Mouse (Mus musculus) megakaryocyte-erythroid progenitor cell, adult 5 weeks (primary cell): Measurements from ENCODE around the gene Spag5. TPM values are rescaled to one million over a fixed set of nuclear protein-coding genes. Genes with fewer than 3 reads are reported as not detected.

Experiments
- polyA plus RNA-seq: library from polyadenylated mRNA; stranded (reverse); fragments of >175 nt; gene quantifications from 2 replicates; pipeline ENCODE4 v1.2.3, GENCODE M21; 2012

Gene Spag5
- 66.8 and 68.5 TPM in 2 replicates for polyA plus RNA-seq

DNA sequence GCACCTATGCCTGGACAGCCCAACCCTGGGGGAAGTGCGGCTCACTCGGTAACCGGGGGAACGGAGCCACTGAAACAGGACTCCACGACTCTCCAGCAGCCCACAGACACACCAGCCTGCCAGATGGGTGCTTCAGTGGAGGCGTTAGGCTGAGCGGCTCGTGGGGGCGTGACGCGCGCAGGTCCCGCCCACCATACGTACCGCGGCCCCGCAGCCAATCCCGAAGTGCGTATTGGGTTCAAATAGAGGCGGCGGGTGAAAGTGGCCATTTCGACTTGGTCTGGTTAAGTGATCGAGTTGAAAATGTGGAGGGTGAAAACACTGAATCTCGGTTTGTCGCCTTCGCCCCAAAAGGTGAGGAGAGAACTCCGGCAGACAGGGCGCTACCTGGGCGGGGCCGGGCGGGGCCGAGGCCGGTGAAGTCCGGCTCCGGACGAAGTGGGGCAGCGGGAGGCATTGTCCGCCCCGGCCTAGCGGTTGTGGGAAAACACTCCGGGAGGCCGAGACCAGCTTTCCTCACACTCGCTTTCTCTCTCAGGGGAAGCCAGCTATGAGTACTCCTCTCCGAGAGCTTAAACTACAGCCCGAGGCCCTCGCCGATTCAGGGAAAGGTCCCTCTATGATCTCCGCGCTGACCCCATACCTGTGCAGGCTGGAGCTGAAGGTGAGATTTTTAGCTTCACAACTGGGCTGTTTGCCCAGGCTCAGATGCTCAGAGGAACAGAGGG is at the start of gene Spag5:
Spag5 (plus strand) TSS at position 173 of the 728 bp plus-strand sequence.

DNA sequence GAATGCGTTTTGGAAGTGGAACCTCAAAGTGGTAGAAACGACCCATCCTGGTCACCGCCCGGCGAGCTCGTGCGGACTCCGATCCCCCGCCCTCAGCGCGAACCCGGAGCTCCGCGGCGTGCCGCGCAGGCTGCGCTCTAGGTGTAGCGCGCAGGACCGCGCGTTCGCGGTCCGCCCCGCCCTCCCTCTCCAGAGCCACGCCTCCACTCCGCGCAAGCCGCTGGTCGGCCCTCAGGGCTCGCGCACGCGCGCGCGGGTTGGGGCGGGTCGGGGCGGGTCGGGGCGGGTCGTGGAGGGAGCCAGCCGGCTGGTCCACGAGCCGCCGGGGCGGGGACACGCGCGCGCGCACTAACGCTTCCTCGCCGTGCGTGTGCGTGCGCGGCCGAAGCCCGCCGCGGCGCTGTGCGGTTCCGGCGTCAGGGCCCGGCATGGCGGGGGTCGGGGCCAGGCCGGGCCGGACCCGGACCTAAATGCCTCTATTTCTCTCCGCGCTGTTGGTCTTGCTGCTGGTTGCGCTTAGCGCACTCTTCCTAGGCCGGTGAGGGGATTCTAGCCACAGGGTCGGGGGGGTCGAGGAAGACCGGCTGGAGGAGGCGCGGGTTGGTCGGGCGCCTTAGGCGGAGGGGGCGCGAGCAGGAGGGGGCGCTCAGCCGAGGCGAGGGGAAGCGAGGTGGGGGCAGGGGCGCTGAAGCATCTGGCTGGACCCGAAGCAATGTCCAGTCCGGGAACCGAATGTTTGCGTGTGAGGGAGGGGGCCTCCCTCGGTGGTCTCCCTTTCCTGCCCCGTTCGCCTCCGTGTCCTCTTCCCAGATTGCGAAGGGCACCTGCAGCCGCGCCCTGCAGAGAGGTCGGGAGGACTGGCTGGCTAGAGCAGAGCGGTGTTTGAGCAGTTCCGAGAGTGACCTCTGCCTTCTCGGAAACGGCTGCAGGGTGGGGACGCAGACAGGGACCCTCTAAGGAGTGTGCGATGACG is 39.7 kb upstream of the Spag5 start, which contains the start of gene 2610507B11Rik:
2610507B11Rik (plus strand) TSS at position 373 of the 973 bp plus-strand sequence.

DNA sequence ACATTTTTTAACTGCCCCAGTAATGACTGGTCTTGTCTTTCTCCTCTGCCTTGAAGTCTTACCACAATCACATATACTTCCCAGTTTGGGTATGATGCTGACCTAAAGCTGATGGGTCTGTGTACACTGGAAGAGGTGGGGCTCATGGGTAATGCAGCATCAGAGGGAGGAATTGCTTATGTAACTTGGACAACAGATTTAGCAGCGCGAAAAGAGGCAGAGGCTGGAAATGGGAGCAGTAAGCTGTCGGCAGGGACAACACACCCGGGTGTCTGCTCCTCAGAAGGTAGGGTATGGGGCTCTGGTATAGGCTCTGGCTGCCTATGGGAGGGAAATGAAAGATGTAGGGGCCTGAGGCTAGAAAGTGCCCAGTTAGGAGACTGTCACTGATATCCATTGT is 10.7 kb upstream of the Spag5 start, which contains the start of gene BC030499:
BC030499 (plus strand) TSS at position 188 of the 400 bp plus-strand sequence.

DNA sequence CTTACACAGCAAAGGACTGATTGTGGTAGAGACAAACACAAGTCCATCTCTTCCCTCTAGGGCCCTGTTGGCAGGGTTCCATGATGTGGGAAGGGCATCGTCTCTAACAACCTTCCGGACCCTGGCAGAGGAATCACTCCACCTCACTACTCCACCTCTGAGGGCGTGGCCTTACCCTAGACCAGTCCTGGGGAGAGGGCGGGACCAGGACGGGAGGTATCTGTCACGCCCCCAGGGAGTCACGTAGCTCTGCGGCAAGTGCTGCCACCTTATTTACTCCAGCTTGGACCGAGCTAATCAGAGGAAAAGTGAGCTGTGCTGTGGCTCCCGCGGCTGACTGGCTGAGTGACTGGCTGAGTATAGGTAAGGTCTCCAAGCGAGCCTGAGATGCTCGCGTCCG is 21.5 kb downstream of the Spag5 start, which contains the start of gene Aldoc:
Aldoc (plus strand) TSS at position 109 of the 400 bp plus-strand sequence.

DNA sequence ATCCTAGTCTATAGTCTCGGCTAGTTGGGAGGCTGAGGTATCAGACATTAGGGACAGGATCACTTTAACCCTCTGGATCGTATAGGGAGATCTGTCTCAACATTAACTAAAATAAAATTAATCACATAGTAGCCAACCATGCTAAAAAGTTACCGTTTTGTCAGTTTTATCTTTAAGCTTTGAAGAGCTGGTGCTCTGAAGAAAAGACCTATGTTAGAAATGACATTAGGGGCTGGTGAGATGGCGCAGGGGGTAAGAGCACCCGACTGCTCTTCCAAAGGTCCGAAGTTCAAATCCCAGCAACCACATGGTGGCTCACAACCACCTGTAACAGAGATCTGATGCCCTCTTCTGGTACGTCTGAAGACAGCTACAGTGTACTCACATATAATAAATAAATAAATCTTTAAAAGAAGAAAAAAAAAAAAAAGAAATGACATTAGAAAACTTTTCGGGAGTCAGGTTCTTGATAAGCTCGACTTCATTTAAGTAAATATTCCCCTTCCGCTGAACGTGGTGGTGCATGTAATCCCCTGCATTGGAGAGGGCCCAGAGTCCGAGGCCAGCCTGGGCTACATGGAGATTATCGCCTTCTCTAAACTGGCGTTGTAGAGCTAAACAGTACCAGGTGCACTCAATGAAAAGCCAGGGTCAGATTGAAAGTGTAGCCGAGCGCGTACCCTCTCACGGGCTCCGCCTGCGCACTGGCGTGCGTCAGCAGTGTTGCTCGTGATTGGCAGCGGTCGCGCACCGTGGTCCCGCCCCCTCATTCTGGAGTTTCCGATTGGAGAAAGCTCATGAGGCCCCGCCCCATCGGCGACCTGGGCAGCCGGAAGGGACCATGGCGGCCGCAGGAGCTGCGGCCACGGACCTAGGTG is 26.5 kb downstream of the Spag5 start, which contains the start of gene Pigs:
Pigs (plus strand) TSS at position 782 of the 878 bp plus-strand sequence.

DNA sequence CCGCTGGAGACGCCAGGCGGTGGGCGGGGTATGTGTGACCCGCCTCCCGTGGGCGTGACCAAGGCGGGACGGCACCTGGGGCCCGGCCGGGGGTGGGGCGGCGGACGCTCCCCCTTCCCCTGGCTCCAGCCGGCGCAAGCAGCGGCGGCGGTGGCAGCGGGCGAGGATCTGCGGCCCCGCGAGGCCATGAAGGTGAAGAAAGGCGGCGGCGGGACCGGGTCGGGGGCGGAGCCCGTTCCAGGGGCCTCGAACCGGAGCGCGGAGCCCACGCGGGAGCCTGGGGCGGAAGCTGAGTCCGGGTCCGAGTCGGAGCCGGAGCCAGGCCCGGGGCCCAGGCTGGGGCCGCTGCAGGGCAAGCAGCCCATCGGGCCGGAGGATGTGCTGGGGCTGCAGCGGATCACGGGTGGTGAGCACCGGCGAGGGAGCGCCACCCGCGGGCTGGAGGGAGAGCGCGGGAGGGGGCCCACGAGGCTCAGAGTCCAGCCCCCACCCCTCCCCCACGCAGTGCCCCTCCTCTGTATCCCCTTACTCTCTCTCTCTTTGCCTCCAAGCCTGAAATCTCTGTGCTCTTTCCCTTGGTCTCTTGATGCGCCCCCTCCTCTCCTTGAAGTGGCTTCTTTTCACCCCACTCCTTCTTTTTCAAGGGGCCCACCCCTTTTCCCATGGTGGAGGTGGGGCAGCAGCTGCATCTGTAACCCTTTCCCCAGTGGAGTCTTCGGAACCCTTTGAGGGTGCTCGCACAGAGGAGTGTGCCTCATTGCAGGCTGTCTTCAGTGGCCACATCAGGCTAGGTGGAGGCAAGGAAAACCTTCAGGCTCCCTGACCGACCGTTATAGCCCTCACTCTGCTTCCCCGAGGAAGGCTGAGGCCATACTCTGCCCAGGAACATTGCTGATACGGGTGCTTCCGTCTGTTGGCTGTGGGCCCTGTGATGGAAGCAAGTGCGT is 42.3 kb downstream of the Spag5 start, which contains the start of gene Unc119:
Unc119 (plus strand) TSS at position 102 of the 947 bp plus-strand sequence.

Other genes with a start within 250 kb of the Spag5 start
- gene Eral1, start 221.1 kb upstream of the Spag5 start, polyA plus RNA-seq: 3.4 TPM in 2 replicates
- gene Fam222b, start 206.9 kb upstream of the Spag5 start, polyA plus RNA-seq: 24.6 and 33.3 TPM in 2 replicates
- 29.8 and 41.4 TPM in 2 replicates for gene Traf4, start 135.9 kb upstream of the Spag5 start, polyA plus RNA-seq
- 3.1 and 4.3 TPM in 2 replicates for gene Nek8, start 124.9 kb upstream of the Spag5 start, polyA plus RNA-seq
- gene Tlcd1, start 124.8 kb upstream of the Spag5 start, polyA plus RNA-seq: 34.7 and 38.4 TPM in 2 replicates
- 1,982 and 2,223 TPM in 2 replicates for gene Rpl23a, start 117.9 kb upstream of the Spag5 start, polyA plus RNA-seq
- 3.0 and 4.5 TPM in 2 replicates for gene Rab34, start 113.1 kb upstream of the Spag5 start, polyA plus RNA-seq
- 0.18 and 0.67 TPM in 2 replicates for gene Proca1, start 108.1 kb upstream of the Spag5 start, polyA plus RNA-seq
- gene Sdf2, start 55.8 kb upstream of the Spag5 start, polyA plus RNA-seq: 9.6 and 11.2 TPM in 2 replicates
- gene Supt6, start 55.5 kb upstream of the Spag5 start, polyA plus RNA-seq: 82.2 and 96.4 TPM in 2 replicates
- 88.7 and 97.6 TPM in 2 replicates for gene 2610507B11Rik, start 39.8 kb upstream of the Spag5 start, polyA plus RNA-seq
- gene BC030499, start 10.7 kb upstream of the Spag5 start, polyA plus RNA-seq: not detected in 2 replicates
- gene Aldoc, start 21.4 kb downstream of the Spag5 start, polyA plus RNA-seq: 0.44 and 1.4 TPM in 2 replicates
- 84.7 and 91.0 TPM in 2 replicates for gene Pigs, start 26.9 kb downstream of the Spag5 start, polyA plus RNA-seq
- 74.0 and 91.3 TPM in 2 replicates for gene Unc119, start 42.0 kb downstream of the Spag5 start, polyA plus RNA-seq
- not detected in 2 replicates for gene Foxn1, start 85.0 kb downstream of the Spag5 start, polyA plus RNA-seq
- 0.05 and 0.10 TPM in 2 replicates for gene Slc13a2, start 120.7 kb downstream of the Spag5 start, polyA plus RNA-seq
- gene Slc46a1, start 164.2 kb downstream of the Spag5 start, polyA plus RNA-seq: 1.1 and 1.7 TPM in 2 replicates
- gene Sarm1, start 196.2 kb downstream of the Spag5 start, polyA plus RNA-seq: 0.04 TPM in 1 of 2 replicates, not detected in the other
- not detected in 2 replicates for gene Vtn, start 197.6 kb downstream of the Spag5 start, polyA plus RNA-seq
- gene Sebox, start 201.9 kb downstream of the Spag5 start, polyA plus RNA-seq: not detected in 2 replicates
- 8.4 and 11.4 TPM in 2 replicates for gene Tmem199, start 210.6 kb downstream of the Spag5 start, polyA plus RNA-seq
- gene Poldip2, start 210.7 kb downstream of the Spag5 start, polyA plus RNA-seq: 65.3 and 65.5 TPM in 2 replicates
- gene Tnfaip1, start 234.8 kb downstream of the Spag5 start, polyA plus RNA-seq: 2.5 and 4.3 TPM in 2 replicates
- 71.6 and 76.3 TPM in 2 replicates for gene Ift20, start 234.8 kb downstream of the Spag5 start, polyA plus RNA-seq
- gene Tmem97, start 249.2 kb downstream of the Spag5 start, polyA plus RNA-seq: 24.4 and 34.5 TPM in 2 replicates